Mouse (Mus musculus) C3H10T1/2 (cell line): ENCODE measurements around the gene Pbx2. TPM values are rescaled to one million over a fixed set of nuclear protein-coding genes. Genes with fewer than 3 reads are reported as not detected.

ENCODE experiments used
- polyA plus RNA-seq, 2 experiments: library from polyadenylated mRNA; unstranded; fragments of >200 nt; fragmentation: generic; extraction: Trizol; gene quantifications; one replicate each; pipeline ENCODE4 v1.2.1; 2012; ENCODE audit warnings: missing spikeins in 2 of 2

Gene Pbx2
- polyA plus RNA-seq, result 10 to 100 TPM; 15.2 to 41.5 TPM

DNA sequence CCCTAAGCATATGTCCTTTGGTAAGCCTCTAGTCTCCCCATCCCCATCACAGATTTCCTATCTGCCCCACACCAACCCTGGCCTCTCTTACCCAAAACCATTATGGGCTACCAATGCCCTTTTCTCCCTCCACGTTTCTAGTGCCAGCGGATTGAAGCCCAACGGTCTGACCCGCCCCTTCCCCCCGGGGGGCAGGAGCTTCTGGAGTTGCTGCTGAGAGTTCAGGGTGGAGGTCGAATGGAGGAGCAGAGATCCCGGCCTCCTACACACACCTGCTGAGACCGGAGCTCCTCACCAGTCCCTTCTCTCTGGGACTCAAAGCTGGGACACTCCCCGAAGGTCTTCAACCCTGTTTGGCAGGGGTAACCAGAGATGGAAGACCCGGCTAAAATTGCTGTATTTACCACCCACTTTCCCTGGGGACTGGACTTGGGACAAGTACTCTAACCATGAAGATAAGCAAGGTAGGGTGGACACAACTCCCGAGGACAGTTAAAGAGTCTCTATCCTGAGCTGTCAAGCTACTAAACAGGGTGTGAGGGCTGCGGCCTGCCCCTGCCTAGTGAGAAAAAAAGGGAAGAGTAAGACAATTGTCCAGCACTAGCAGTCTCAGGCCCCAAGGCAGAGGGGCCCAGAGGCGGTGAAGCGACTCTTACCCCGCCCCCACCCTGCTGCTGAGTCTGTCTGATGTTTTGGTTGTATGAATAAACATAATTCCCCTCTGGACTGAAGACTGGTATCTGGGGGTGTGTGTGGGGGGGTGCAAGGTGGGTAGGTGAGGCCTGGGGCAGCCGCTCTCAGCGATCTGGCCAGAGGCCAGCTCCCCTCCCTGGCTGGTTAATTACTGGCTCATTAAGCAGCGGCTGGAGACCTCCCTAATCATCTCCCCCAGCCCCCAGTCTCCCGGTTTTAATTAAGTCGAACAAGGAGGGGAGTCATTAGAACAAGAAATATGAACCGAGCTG, at the start of gene Pbx2:
Pbx2 (plus strand) TSS at position 238 of the 965 bp plus-strand sequence.

DNA sequence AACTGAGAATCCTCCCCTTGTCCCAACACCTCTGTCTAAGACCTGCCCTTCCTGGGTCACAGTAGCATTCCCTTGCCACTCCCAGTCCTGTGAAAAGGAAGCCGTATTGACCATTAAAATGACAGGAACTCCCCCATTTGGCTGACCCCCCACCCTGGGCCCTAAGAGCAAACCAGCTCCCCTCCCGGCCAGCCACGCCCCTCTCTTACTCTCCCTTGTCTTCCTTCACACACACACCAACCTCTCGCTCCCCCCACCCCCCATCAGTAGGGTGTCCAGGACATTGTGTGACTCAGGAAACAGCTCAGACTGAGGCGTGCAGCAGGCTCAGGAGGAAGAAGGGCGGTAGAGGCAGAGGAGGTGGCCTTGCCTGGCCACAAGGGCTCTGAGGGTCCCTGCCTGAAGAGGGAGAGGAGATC, 27.1 kb upstream of the Pbx2 start, which contains the start of gene Notch4:
Notch4 (plus strand) TSS at position 266 of the 419 bp plus-strand sequence.

DNA sequence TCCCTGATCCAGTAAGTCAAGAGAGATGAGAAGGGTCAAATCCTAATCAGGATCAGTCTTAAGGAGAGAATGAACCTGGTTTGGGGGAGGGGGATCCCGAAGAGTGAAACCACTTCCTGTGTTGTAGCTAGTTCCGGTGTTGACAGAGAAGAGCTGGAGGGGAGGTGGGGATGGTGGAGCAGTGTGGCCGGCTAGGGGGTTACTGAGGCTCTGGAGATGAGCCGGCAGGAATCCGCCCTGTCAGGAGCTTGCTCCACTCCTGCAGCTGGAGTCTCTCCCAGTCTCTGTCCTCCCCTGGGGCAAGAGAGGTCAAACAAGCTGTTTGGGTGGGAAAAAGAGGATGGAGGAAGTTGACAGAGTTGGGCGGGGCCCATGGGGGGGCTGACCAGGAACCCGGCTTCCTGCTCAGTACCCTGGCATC, 1.4 kb upstream of the Pbx2 start, which contains the start of gene Gpsm3:
Gpsm3 (plus strand) TSS at position 126 of the 421 bp plus-strand sequence.

DNA sequence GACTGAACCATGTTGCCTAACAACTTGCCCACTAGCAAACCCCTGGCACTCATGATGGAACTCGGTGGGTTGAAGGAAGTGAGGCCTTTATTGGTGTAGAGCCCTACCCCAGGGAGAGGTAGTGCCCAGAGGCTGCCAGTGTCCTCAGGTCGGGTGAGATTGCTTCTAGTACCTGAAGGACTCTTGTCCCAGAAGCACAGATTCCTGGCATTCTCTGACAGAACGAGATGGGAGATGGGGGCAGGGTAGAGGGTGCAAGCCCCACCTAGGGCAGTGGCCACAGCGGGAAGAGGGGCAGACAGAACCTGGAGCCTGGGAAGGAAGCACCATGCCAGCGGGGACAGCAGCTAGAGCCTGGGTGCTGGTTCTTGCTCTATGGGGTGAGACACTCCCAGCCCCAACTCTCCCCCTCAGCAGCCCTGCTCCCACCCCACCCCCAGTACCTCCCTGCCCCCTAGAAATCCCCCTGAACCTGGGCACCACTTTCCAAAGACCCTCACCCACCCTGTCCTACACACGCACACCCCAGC, 6.6 kb downstream of the Pbx2 start, which contains the start of gene Ager:
Ager (plus strand) TSS at position 297 of the 530 bp plus-strand sequence.

DNA sequence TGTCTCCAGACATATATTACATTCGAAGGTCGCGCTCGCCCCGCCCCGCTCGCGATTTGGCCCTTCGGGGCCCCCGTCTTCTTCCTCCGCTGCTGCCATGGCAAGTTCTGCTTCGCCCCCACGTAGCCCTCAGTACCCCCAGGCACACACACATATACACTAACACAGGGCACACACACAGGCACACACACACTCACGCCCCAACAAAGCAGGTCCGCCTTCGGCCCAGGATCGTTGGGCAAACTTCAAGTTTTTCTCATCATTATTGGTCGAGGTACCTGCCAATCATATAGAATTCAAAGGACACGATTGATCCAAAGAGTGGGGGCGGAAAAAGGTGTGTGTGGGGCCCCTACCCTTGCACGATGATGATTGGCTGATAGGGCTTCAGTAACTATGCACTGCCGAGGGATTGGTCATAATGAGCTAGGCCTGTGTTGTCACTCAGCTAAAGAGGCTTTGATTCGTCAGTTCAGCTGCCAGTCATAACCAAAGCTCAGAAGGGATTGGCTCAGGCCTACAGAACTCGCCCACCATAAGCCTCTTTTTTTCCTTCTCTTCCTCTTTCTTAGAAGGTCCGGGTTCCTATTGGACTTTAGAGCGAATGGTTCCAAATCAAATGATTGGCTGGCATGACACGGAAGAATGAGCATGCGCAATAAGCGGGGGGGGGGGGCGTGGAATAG, 12.5 kb downstream of the Pbx2 start, which contains the start of gene Rnf5:
Rnf5 (minus strand) TSS at position 316 of the 686 bp plus-strand sequence.

DNA sequence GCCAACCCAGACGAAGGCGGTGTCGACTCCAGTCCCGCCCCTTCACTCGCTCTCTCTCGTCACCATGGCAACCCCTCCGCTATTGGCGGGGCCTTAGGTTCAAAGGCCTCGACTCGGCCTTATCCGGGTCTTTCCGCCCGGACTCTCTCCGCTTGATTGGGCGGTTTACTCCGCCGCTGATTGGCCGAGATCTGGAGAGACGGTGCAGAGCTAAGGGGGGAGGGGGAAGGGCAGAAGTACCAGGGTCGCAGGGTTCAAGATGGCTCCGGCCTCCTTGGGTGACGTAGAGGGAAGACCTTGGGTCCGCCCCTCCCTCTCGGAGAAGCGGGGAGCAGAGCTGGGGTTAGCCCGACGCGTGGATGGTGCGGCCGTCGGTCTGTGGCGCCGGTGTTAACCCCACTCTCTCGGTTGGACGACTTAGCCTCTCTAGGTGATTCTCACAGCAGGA, 13.0 kb downstream of the Pbx2 start, which contains the start of gene Agpat1:
Agpat1 (plus strand) TSS at position 202 of the 448 bp plus-strand sequence.

DNA sequence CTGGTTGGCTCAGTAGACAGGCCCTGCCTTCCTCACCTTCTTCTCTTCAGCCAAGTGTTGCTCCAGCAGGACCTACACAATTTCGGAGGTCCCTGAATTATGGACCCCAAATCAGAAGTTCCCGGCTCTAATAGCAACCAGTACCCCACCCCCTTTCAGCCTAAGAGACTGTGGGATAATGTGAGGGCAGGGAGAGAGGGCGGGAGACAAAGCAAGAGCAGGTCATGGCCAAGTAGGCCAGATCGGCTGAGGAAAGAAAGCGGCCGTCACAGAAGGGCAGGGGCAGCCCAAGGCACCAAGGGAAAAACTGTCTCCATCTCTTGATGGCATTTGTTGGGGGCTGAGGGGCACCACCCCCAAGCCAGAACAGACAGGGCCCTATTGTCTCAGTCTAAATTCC, 24.8 kb downstream of the Pbx2 start, which contains the start of gene Egfl8:
Egfl8 (minus strand) TSS at position 101 of the 400 bp plus-strand sequence.

DNA sequence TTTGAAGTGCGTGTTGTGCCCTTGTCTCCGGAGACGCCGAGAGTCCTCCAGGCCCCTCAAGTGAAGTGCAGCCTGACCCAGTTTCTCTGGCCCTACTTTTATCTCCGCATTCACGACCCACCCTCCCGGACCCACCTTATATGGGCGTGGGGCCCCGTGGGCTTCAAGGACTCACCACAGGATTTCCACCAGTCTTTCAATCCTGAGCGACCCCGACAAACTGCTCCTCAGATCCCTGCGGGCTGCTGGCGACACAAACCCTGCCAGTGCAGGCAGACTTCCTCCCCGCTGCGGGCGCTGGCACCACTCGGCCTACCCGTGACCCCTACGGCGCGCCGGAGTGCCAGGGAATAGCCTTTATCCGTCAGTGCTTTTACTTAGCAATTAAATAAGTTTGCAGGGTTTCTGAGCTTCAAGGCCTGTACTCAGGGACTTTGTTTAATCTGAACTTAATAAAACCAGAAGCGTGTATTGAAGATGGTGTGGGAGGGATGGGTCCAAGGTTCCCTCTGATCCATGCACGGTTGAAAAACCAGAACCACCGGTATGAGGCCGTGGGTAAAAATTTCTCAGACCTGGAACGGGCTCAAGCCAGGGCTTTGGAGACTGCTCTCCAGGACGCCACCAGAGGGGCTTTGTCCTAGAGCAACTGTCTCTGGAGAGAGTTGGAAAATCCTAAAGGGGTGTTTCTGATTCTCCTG, 37.0 kb downstream of the Pbx2 start, which contains the start of gene Ppt2:
Ppt2 (minus strand) TSS at position 568 of the 701 bp plus-strand sequence.

DNA sequence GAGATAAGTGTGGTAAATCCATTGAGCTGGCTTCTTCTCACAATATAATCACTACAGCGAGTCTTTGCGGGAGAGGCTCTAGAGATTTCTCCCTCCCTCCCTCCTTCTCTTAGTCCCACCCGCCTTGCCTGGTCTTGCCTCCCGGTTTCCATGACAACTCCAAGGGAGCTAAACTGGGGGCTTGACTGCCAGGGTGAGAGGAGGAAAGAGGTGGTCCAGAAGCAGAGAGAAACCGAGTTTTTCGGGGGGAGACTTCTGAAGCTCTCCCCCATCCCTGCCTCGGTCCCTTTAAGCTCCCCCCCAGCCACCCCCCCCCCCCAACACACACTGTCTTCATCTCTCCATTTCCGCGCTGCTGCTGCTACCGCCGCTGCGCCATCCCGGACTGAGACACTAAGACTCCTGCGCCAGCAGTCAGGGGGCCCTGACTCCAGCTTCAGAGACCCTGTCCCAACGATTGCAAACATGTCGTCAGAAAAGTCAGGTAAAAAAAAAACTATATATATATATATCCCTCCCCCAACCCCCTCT, 38.2 kb downstream of the Pbx2 start, which contains the start of gene Prrt1:
Prrt1 (plus strand) TSS at position 313 of the 531 bp plus-strand sequence.

DNA sequence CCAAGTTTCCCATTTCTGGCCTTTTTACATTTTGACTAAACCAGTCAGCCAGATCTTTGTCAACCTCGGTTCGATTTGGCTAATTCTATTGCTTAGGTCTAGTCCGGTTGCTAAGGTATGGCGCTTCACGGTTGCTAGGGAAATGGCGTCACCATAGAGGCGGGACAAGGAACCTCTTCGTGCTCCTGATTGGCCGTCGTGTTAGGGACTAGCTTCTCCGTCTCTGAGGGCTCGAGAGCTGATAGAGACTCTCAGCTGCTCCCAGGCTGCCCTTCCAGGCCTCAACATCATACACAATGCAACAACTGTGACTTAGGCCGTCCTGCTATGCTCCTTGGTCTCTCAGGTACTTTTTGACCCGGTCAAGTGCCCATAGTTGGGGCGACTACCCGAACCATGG, 53.5 kb downstream of the Pbx2 start, which contains the start of gene Fkbpl:
Fkbpl (plus strand) TSS at position 157 of the 400 bp plus-strand sequence.

Other genes starting within 250 kb of the Pbx2 start
- not detected for gene Btnl2, start 236.4 kb upstream of the Pbx2 start, polyA plus RNA-seq
- not detected for gene Btnl1, start 214.1 kb upstream of the Pbx2 start, polyA plus RNA-seq
- gene BC051142, start 192.4 kb upstream of the Pbx2 start, polyA plus RNA-seq, result not detected
- not detected for gene Btnl4, start 113.9 kb upstream of the Pbx2 start, polyA plus RNA-seq
- not detected for gene Btnl6, start 73.9 kb upstream of the Pbx2 start, polyA plus RNA-seq
- gene Notch4, start 27.0 kb upstream of the Pbx2 start, polyA plus RNA-seq, result 1 to 10 TPM in 1 of 2 experiments, under 1 TPM in 1; 0.15 to 2.8 TPM
- gene Gpsm3, start 1.5 kb upstream of the Pbx2 start, polyA plus RNA-seq, result under 1 TPM; 0.88 to 0.96 TPM
- 1 to 10 TPM in 1 of 2 experiments, under 1 TPM in 1; 0.06 to 1.8 TPM for gene Ager, start 6.6 kb downstream of the Pbx2 start, polyA plus RNA-seq
- 10 to 100 TPM; 23.8 to 60.6 TPM for gene Rnf5, start 12.4 kb downstream of the Pbx2 start, polyA plus RNA-seq
- gene Agpat1, start 13.0 kb downstream of the Pbx2 start, polyA plus RNA-seq, result 10 to 100 TPM; 76.3 to 93.6 TPM
- 1 to 10 TPM in 1 of 2 experiments, under 1 TPM in 1; 0.05 to 1.4 TPM for gene Egfl8, start 24.7 kb downstream of the Pbx2 start, polyA plus RNA-seq
- gene Ppt2, start 37.2 kb downstream of the Pbx2 start, polyA plus RNA-seq, result 10 to 100 TPM; 14.7 to 42.5 TPM
- gene Prrt1, start 38.3 kb downstream of the Pbx2 start, polyA plus RNA-seq, result under 1 TPM in 1 of 2 experiments, not detected in 1; 0.02 TPM
- gene Fkbpl, start 53.5 kb downstream of the Pbx2 start, polyA plus RNA-seq, result 10 to 100 TPM; 12.6 to 21.7 TPM
- gene Atf6b, start 55.9 kb downstream of the Pbx2 start, polyA plus RNA-seq, result 10 to 100 TPM; 35.2 to 76.3 TPM
- gene Tnxb, start 79.3 kb downstream of the Pbx2 start, polyA plus RNA-seq, result under 1 TPM; 0.04 to 0.46 TPM
- 1 to 10 TPM in 1 of 2 experiments, under 1 TPM in 1; 0.07 to 1.3 TPM for gene C4b, start 152.6 kb downstream of the Pbx2 start, polyA plus RNA-seq
- under 1 TPM in 1 of 2 experiments, not detected in 1; 0.09 TPM for gene Cyp21a1, start 213.3 kb downstream of the Pbx2 start, polyA plus RNA-seq
- gene Stk19, start 245.7 kb downstream of the Pbx2 start, polyA plus RNA-seq, result 10 to 100 TPM; 38.4 to 44.5 TPM
- 10 to 100 TPM; 47.7 to 51.0 TPM for gene Dxo, start 245.8 kb downstream of the Pbx2 start, polyA plus RNA-seq